Mouse (Mus musculus) adrenal gland, postnatal 14 days (tissue): Measurements from ENCODE around the gene Klc2. TPM values are rescaled to one million over a fixed set of nuclear protein-coding genes. Genes with fewer than 3 reads are reported as not detected.
"Not testable (repeated sequence)": the region's sequence is repeated elsewhere in the genome, so short reads cannot be mapped to it uniquely, and the experiment has no call there.

Source experiments
- DNase-seq: peaks from one replicate; pipeline ENCODE4 v3.0.0; 2021; ENCODE audit warnings: mixed read lengths
- total RNA-seq: library from RNA; stranded (reverse); gene quantifications from 2 replicates; pipeline ENCODE4 v1.2.3, GENCODE M21; 2021

Gene Klc2
- total RNA-seq, 1 experiment from 2014 or later, result 34.9 TPM

DNA sequence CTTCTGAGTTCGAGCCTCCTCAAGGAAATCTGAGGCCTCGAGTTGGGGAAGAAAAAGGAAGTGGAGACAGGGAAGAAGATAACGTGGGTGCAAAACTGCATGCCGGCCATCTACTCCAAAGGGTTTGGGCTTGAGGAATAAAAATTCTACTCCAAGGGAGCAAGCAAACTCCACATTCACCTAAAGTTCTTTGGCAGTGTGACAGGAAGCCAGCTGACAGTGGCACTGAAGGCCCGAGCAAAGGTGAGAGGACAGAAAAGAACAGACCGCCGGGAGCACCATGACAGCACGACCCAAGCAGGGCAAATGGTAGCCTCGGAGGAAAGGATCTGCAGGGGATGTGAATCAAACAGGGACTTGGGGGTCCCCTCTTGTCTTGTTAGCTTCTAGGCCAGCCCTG lies 12.3 kb downstream of the Klc2 start:
- DNase-seq, result no peak

DNA sequence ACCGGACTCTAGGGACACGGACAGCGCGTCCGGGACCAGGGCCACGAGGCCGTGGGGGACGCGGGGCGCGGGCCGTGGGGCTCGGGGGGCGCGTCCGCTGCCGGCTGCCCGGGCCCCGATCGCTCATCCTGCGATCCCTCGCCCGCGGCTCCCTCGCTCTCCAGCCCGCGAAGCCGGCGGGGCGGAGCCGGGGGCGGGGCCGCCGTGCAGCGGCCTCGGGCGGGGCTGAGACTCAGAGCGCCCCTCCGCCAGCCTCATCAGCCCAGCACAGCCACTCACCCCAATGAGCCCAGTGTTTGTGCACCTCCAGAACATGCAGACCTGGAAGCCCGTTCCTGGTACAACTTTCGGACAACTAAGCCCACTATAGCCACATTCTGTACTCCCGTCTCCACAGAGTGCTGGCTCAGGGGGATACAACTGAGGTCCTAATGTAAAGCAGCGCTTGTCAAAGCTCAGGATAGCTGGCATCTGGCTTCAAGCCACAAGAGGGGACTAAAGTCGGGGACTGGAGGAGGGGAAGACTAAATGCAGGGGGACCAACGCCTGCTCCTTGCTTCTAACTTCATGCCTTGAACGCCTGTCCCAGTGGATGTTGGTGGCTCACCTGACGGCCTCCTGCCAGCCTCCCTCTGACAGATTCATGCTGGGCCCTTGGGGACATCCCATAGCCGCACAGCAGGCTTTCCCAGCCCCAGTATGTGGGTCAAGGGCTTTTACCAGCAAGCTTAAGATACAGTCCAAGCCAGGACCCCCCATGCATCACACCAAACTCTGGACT lies 19.8 kb downstream of the Klc2 start, which contains the start of gene Cnih2:
Gene Cnih2 (minus strand): TSS at position 159 of the 781 bp plus-strand sequence.
- DNase-seq, result peak; percentile 82

DNA sequence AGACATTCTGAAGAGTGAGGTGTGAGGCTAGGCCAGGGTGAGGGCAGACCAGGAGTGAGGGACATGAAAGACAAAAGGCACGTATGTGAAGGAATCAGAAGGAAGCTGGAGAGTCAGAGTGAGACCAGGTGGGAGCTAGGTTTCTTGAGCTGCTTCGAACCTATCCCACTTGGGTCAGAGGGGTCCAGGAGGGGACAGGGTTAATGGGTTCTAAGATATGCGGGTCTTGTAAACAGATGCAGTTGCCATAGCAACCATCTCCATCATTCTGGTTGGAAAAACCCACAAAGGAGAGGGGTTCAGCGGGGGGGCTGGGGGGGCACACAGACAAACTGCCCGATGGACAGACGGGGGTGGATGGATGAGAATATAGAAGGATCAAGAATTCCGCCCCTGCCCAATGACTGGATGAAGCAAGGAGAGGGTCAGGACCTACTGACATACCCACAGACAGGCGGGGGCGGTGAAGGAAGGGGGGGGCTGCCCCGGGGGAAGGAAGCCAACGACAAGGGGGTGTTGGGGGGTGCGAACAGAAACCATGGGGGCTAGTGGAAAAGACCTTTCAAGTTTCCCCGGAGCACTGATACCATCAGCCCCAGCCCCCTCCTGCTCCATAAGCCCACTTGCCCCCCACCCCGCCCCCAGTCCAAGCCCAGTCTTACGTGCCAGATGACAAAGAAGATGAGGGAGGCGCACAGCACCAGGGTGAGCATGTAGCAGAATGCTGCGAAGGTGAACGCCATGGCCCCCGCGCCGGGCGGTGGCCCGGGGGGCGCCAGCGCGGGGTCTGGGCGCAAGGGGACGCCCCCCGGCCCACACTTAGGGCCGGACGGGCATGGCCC lies 20.6 kb downstream of the Klc2 start:
- DNase-seq, result no peak

DNA sequence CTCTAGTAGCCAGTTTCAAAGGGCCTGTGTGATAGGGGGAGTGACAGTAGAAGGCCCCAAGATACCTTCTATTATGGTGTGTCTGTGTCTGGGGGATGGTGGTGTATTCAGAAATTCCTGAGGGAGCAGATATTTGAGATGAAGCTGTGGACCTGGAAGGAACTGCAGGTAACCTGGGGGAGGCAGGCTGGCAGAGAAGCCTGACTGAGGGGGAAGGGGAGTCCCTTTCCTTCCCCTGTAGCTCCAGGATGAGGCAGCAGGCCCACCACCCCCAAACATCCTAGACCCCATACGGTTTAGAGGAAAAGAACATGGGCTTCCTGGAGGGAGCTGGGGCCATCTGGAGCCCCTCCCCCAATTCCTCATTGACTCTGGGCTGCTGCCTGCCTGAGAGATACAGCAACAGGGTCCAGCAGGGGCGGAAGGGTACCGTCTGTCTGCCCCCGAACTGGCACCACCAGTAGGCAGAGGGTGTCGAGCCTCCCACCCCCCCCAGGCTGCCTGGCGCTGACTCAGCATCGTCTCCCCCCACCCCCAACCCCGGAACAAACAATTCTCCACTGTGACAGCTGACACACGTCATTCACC lies 22.4 kb downstream of the Klc2 start:
- DNase-seq, result no peak

DNA sequence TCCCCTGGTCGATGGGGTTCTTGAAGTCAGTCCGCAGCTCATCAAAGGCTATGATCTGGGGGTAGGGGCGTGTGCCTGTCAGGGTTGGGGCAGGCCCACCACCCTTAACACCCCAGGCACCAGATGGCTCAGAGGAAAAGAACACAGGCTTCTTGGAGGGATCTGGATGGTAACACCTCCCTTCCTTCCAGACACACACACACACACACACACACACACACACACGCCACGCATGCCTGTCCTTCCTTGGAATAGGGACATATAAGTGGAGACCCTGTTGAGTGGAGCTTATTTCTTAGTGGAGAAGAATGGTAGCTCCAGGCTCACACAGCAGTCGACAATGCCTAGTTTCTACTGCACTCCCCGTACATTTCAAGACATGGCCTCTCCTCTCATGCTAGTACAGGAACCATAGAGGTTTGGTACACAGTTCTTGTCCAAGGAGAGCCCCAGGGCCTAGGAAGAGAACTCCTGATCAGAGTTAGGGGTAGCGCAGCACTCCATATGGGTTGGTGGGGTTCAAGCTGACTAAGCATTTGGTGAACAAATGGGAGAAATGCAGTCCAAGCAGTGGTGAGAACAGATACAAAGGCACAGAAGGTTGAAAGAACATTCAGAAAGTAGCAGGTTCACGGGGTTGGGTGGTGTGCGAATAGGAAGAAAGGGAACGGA lies 23.5 kb downstream of the Klc2 start:
- no peak for DNase-seq

DNA sequence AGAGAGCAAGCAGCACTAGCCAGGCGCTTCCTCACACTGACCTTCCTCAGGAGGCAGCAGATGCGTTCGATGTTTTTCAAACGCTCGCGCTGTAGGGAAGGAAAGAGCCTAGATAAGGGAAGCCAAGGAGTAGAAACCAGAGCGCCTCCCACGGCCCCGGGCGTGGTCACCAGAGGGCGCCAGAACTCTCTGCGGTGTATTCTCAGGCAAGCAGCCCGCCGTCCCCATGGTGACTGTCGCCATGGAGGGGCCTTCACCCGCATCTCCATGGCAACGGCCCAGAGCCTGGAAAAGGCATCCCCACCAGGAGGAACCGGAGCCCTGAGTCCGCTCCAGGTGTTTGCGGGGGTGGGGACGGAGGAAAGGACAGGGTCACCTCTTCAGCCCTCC lies 24.1 kb downstream of the Klc2 start:
- DNase-seq, result peak; percentile 98

DNA sequence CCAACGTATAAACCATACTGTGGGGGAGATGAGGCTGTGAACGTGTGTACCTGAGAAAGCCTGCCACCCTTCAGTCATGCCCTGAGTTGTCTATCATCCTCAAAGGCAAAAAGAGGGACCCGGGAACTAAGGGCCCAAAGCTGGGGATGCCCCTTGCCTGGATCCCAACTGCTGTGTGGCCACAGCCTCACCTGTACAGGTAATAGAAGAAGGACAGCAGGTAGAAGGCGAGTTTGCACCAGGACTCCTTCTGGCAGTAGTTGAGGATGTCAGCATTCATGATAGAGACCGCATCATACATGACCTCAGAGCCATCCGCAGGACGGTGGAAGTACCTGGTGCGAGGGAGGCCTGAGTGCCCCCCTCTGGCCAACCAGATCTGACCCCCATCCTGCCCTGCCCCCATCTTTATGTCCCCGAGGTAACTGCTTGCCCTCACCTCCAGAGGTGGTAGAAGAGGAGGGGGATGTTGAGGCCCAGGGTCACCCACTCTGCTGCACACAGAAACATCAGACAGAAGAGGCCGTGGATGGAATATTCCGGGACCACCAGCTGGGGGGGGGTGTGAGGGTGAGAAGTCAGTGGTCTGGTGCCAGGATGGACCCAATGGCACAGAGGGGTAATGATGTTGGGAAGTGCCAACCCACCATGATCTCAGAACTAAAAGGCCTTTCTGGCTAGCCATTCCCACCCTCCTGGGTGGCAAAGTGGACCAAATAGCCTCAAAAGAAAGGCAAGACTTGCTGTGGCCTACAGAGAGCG lies 24.7 kb downstream of the Klc2 start:
- DNase-seq, result no peak

DNA sequence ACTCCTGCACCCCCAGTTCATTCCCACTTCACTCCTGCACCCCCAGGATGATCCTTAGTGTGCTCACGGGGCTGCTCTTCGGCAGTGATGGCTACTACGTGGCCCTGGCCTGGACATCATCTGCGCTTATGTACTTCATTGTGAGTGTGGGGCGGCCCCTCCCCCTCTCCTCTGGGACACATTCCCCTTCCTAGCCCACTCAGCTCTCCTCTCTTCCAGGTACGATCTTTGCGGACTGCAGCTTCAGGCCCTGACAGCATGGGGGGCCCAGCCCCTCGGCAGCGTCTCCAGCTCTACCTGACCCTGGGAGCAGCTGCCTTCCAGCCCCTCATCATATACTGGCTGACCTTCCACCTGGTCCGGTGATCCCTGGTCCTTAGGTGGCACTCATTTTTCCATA lies 26.3 kb downstream of the Klc2 start:
- no peak for DNase-seq

DNA sequence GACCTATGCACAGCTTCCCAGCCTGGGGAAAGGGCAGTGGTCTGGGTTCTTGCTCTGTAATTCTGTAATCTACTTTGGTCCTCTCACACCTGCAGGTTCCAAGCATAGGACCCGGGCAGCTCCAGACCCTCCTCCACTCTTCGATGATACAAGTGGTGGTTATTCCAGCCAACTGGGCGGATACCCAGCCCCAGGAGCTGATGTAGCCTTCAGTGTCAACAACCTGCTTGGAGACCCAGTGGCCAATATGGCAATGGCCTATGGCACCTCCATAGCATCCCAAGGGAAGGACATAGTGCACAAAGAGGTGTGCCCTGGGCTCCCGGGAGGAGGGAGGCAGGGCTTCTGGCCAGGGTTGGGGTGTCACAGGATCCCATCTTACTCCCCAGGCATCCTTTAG lies 29.0 kb downstream of the Klc2 start:
- DNase-seq, result no peak

DNA sequence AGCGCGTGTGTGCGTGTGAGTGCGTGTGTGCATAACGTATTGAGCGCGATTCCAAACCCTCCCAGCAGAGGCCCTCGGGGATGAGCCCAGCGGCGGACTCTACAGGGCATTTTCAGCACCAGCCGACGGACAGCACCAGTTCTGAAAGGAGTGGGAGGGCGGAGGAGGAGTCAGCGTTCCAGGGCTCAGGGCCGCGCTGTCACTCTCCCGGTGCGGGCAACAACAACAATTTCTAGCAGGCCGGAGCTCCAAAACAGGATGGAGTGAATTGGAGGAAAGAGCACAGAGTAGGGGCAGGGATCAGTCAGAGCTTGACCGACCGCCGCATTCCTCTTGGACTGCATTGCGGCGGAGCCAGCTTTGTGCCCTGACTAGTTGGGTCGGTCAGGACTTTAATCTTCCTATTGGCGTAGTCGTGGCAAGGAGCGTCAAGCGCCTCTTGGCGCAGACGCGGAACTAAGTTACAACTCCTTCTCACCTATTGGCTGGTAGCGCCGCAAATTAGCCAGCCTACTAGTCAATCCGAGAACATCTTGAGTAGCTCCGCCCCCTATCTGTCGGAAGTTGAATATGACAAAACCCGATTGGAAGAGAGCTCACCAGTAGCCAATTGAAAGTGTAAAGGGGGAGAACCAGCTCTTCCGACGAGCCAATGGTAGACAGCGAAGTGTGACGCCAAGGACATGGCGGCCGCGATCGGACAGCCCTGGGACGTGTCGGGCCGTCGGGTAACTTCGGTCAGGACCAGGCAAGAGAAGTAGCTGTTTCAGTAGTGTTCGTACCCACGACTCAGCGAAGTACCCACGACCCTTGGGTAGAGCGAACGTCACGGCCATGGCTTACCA lies 30.3 kb downstream of the Klc2 start, which contains the start of gene Yif1a:
Gene Yif1a (plus strand): TSS at position 655 of the 845 bp plus-strand sequence.
- DNase-seq, result peak; percentile 97

DNA sequence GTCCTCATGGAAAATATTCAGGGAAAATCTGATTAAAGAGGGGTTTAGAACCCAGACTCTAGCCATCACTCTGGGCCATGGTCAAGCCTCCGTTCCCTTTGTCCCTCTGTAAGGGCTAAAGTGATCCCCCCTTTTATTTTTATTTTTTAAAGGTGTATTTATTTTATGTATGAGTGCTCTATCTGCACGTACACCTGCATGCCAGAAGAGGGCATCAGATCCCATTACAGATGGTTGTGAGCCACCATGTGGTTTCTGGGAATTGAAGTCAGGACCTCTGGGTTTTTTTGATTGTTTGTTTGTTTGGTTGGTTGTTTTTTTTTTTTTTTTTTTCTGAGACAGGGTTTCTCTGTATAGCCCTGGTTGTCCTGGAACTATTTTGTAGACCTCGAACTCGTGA lies 31.8 kb downstream of the Klc2 start:
- DNase-seq, result not testable (repeated sequence)

DNA sequence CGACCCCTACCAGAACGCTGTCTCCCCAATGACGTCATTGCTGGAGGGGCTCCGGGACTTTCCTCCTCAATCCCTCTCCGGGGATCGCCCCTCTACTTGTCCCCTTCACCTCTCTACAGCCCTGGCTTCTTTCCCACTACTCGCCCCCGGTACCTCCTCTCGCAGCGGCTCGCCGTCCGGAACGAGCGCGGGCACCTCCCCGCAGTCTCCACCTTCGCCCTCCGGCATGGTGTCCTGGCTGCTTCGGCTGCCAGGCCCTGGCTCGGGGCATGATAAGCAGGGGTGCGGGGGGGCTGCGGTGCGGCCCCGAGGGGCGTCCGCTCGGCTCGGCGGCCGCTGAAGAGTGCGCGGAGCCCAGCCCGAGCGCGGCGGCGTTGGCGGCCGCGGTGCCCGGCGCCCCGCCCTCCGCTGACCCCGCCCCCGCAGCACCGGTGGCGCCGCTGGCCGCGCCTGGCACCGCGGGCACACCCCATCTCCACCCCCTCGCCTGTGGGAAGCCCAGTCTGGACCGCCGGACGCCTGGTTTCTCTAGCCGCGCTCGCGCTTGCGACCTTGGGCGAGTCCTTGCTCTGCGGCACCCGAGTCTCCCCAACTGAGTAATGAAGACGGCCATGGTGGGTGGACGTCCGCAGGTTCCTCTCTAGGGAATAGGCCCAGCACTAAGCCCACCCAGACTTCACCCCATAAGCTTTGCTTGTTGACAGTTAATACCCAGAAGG lies 33.1 kb downstream of the Klc2 start, which contains the start of gene Tmem151a:
Gene Tmem151a (minus strand): TSS at position 387 of the 719 bp plus-strand sequence.
- peak; percentile 73 for DNase-seq

DNA sequence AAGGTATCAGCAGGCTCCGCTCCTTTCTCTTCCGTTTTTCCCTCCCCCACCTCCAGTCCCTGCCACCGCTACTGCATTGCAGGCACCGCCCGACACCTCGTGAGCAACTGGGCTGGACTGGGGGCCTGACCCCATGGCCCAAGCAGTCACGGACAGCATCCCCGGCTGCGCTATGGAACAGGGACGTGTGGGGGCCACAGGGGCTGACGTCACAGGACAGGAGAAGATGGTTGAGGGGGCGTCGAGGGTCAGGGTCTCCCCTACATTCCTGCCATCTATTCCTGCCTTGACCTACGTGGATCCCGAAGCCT lies 33.6 kb downstream of the Klc2 start:
- no peak for DNase-seq

DNA sequence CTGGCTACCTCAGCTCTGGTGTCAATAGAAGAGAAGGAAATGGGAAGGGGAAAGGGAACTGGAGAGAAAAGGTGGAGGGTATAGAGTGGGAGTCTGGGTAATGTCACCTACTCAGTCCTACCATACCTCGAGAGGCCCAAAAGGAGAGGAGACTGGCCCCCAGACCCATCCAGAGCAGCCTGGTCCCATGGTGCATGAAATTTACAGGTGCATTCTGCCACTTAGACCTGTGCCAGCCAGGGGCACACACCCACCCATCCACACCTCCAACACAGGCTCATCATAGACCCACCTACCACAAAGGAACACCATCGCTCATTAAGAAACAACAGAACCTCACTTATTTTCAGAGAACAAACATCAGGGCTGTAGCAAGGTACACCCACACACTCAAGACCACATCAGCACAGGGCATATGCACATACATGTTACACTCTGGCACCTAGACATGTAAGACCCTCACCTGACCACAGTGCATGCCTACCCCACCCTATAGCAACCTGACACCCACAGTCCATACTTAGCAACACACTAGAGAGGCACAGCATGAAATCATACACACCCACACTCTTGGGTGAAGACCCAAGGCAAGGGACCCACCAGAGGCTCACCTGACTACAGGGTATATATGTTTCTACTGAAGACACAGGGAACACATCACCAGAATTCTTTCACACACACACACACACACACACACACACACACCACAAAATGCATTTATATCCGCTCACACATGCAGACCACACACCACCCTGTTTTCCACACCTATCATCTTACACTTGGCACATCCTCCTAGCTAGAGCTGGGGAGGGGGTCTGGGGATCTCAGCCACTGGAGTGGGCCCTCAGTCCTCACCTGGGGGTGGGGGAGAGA lies 34.2 kb downstream of the Klc2 start:
- DNase-seq, result no peak

DNA sequence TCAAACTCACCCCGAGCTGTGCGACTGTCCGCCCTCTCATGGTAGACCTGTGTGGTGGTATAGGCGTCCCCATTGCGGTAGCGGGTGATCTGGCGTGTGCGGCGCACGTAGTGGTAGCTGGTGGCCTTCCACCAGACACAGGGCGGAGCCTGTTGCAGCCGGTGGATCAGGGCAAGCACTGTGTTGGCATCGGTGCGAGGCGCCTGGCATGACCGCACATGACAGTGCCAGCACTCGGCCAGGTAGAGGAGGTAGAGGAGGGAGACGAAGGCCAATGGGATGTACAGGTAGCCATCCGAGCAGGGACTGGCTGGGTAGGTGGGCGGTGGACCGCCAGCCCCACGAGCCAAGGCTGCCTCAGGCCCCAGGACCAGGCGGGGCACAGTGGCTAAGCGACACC lies 35.8 kb downstream of the Klc2 start:
- no peak for DNase-seq

DNA sequence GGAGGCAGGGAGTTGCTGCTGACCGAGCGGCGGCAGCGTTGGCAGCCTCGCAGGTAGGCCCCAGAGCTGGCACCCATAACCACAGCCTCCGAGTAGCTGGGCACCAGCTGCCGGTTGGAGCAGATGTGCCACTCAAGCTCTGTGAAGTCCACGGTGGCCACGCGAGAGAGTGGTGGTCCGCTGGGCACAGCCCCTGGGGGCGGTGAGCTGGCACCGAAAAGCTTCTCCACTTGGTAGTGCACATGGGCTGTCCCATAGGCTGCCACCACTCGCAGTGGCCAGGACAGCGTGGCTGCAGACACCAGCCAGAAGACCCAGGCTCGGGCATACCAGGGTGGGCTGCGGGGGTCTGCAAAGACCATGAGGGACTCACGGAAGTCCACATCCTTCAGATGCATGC lies 36.4 kb downstream of the Klc2 start:
- DNase-seq, result no peak

DNA sequence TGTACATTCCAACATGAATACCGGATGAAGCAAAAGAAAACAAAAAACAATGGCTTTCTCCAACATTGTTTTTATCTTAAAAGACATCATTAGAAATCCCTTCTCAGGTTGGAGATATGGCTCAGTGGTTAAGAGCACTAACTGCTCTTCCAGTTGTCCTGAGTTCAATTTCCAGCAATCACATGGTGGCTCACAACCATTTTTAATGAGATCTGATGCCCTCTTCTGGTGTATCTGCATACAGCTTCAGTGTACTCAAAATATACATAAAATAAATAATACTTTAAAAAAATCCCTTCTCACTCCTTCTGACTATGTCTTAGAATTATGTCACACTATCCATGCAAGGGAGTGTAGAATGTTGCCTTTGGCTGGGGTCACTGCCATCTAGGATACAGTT lies 39.1 kb downstream of the Klc2 start:
- no peak for DNase-seq

DNA sequence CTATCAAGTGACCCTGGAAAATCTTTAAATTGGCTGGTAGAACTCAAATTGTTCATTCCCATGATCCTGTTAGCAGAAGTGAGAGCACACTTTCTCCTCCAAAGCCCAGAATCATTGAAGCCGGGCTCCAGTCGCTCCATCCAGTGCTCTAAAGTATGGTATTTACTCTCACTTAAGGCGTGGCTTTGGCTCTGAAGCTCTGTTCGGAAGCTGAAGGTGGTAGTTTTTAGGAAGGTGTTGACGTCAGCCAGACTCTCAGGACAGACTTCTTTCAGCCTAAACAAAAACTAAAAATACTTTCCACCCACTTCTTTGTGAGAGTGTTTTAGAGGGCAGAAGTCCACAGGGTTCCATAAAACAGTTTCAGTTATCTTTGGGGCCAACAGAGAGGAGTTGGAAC lies 44.8 kb downstream of the Klc2 start:
- no peak for DNase-seq

DNA sequence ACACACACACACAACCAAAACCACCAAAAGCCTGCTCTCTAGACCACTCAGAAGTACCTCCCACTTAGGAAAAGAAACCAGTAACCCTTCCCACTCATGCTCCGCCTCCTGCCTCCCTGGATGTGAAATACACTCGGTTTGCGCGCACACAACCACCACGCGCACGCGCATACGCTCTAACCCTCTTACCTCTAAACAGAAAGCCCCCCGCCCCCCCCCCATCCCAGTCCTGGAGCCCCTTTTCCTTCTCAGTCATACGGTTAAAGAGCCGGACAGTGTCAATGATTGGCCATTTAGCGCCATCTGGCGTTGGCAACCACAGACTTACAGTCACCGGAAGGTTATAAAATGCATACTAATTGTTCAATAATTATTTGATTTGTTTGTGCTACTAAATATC lies 45.3 kb downstream of the Klc2 start:
- peak; percentile 67 for DNase-seq
